Mouse (Mus musculus): ENCODE results near the gene Arl14.

DNA sequence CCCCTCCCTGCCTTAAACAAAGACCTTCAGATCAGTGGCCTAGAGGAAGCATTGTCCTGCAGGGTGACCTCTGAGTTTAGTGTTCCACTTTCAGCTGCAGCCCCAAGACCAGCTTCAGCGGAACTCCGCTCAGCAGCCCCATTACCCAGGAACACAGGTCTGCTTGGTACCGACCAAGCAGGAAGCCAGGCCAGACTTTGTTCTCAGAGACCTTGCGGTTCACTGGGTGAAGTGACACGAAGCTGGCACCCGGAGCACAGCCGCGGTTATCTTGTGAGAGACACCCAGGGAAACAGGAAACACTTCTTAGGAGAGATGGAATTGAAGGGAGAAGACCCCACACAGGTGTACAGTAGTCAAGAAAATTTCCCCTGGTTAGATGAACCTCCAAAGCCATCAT, 1.4 kb downstream of the Arl14 start:
- TF ChIP-seq POLR2A (IDR thresholded peaks at IDR 0.05; ENCODE audit: borderline replicate concordance, control insufficient read depth, low read depth, low read length) (no peak), CTCF (IDR thresholded peaks at IDR 0.05; ENCODE audit: control insufficient read depth, insufficient read depth, low read length) (no peak)

All from bone marrow, adult 2 months (tissue).